Mouse (Mus musculus) E14TG2a.4 (cell line): ENCODE measurements around the gene Fras1.

Experiments used
- H3K27me3 ChIP-seq: 2 replicates; pipeline ENCODE4 v1.6.1; 2014; ENCODE audit warnings: low read length, control low read depth; ENCODE audit not compliant: insufficient read depth
- H3K36me3 ChIP-seq: 2 replicates; pipeline ENCODE4 v1.6.1; 2014; ENCODE audit warnings: low read length, control low read depth; ENCODE audit not compliant: insufficient read depth
- H3K4me1 ChIP-seq: replicated peaks from 2 replicates; pipeline ENCODE4 v1.6.1; 2014; ENCODE audit warnings: low read depth, low read length, control low read depth
- H3K4me3 ChIP-seq: replicated peaks from 2 replicates; pipeline ENCODE4 v1.5.1; 2014; ENCODE audit warnings: mild to moderate bottlenecking, low read length
- H3K9me3 ChIP-seq: 2 replicates; pipeline ENCODE4 v1.6.1; 2014; ENCODE audit warnings: low read length, control low read depth
- CTCF ChIP-seq: conservative IDR thresholded peaks from 2 replicates; pipeline ENCODE4 v1.5.1; 2014; ENCODE audit warnings: low read length
- NANOG ChIP-seq: IDR thresholded peaks from 2 replicates; pipeline ENCODE4 v1.6.1; 2014; ENCODE audit warnings: borderline replicate concordance, low read length, mixed read lengths
- POU5F1 ChIP-seq: IDR thresholded peaks from 2 replicates; pipeline ENCODE4 v1.6.1; 2014; ENCODE audit warnings: low read length, borderline replicate concordance

Gene Fras1

GRCm38 (mm10) chr5:96799165-96799564 lies 425.4 kb downstream of the Fras1 start:
- Histone ChIP-seq H3K4me3 (no peak overlapping the region), H3K36me3 (no peaks in the 10 kb centered on the region), H3K27me3 (peaks cover 15% of the 10 kb centered on the region), H3K4me1 (peaks cover 7% of the 10 kb centered on the region), H3K9me3 (no peaks in the 10 kb centered on the region)
- no peak for TF ChIP-seq NANOG
- no peak for TF ChIP-seq CTCF
- no peak for TF ChIP-seq POU5F1

- no peak for TF ChIP-seq POU5F1
- no peak for TF ChIP-seq CTCF
- no peak for TF ChIP-seq NANOG
- Histone ChIP-seq H3K27me3 (peaks cover 7% of the 10 kb centered on the region), H3K4me1 (peaks cover 7% of the 10 kb centered on the region), H3K4me3 (no peak overlapping the region), H3K9me3 (no peaks in the 10 kb centered on the region), H3K36me3 (no peaks in the 10 kb centered on the region)
These were observed 426.2 kb downstream of the Fras1 start for GRCm38 (mm10) chr5:96799969-96800368.

- no peak for TF ChIP-seq POU5F1
- no peak for TF ChIP-seq CTCF
- no peak for TF ChIP-seq NANOG
- H3K4me1 ChIP-seq = peaks cover 7% of the 10 kb centered on the region
- no peaks in the 10 kb centered on the region for H3K9me3 ChIP-seq
- H3K36me3 ChIP-seq = no peaks in the 10 kb centered on the region
- H3K27me3 ChIP-seq = no peaks in the 10 kb centered on the region
- no peak overlapping the region for H3K4me3 ChIP-seq
These were observed 428.4 kb downstream of the Fras1 start for GRCm38 (mm10) chr5:96802185-96802584.

DNA sequence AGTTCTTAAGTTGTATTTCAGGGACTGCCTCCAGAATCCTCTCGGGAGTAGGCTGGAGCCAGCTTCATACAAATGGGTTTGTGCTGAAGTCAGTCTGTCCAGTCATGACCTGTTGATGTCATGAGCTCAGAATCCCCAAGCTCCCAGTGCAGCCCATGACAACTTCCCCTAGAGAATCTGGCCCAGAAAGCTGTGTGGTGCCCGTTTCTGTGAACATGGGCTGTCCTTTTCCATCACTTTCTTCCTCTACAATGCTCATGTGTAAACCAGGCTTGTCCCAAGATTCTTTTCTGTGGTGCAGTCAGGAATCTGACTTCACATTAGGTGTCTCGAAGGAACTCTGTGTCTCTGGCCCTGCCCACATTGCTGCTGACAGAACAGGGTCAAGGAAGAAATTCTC lies 429.3 kb downstream of the Fras1 start:
- H3K4me1 ChIP-seq = peaks cover 7% of the 10 kb centered on the region
- H3K9me3 ChIP-seq = no peaks in the 10 kb centered on the region
- H3K36me3 ChIP-seq = no peaks in the 10 kb centered on the region
- TF ChIP-seq NANOG (no peak), CTCF (no peak), POU5F1 (no peak)
- no peak overlapping the region for H3K4me3 ChIP-seq
- no peaks in the 10 kb centered on the region for H3K27me3 ChIP-seq

DNA sequence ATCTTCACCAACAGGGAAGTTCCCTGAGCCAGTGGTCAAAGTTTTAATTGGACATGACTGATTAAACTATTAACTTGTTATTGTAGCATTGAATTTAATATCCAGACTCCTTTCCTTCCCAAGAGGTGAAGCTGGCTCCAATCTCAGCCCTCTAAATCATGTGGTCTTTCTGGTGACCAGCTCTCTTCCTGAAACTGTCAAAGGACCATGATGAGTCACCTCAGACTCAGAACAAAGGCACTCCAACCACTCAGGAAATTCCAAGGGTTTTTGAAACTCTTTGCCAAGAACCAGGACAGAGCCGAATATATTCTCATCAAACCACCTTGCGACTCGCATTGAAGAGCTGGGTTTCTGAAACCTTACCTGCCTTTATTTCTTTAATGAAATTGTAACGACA lies 430.5 kb downstream of the Fras1 start:
- no peak for TF ChIP-seq CTCF
- TF ChIP-seq NANOG = no peak
- TF ChIP-seq POU5F1 = no peak
- Histone ChIP-seq H3K4me1 (peaks cover 7% of the 10 kb centered on the region), H3K9me3 (no peaks in the 10 kb centered on the region), H3K27me3 (no peaks in the 10 kb centered on the region), H3K4me3 (no peak overlapping the region), H3K36me3 (no peaks in the 10 kb centered on the region)

DNA sequence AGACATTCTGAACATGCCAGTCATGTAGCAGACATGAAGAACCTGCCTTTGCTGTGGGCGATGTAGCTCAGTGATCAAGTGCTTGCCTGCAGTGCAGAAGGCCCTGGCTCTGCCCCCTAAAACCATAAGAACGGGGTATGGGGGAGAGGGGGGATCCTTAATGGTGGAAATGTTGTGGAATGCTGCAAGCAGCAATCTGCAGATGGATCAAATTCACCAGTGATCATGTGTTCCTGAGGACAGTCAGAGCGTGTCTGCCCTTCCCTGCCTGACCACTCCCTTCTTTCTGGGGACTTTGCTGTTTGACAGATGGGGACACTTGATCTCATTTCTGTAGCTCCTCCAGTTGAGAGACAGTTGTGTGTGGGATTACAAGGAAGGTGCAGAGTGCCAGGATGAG lies 431.1 kb downstream of the Fras1 start:
- TF ChIP-seq POU5F1 (no peak), CTCF (no peak), NANOG (no peak)
- no peak overlapping the region for H3K4me3 ChIP-seq
- no peaks in the 10 kb centered on the region for H3K9me3 ChIP-seq

GRCm38 (mm10) chr5:96810620-96811019 lies 436.9 kb downstream of the Fras1 start:
- H3K9me3 ChIP-seq = no peaks in the 10 kb centered on the region
- H3K4me1 ChIP-seq = peaks cover 4% of the 10 kb centered on the region; the same call in 1 of the 2 replicates
- no peaks in the 10 kb centered on the region for H3K27me3 ChIP-seq
- no peak overlapping the region for H3K4me3 ChIP-seq
- no peak for TF ChIP-seq CTCF
- no peak for TF ChIP-seq POU5F1
- no peak for TF ChIP-seq NANOG
- no peaks in the 10 kb centered on the region for H3K36me3 ChIP-seq

More for the DNA sequence above, 431.1 kb downstream of the Fras1 start:
- Histone ChIP-seq H3K4me1 (peaks cover 7% of the 10 kb centered on the region), H3K36me3 (no peaks in the 10 kb centered on the region), H3K27me3 (no peaks in the 10 kb centered on the region)

DNA sequence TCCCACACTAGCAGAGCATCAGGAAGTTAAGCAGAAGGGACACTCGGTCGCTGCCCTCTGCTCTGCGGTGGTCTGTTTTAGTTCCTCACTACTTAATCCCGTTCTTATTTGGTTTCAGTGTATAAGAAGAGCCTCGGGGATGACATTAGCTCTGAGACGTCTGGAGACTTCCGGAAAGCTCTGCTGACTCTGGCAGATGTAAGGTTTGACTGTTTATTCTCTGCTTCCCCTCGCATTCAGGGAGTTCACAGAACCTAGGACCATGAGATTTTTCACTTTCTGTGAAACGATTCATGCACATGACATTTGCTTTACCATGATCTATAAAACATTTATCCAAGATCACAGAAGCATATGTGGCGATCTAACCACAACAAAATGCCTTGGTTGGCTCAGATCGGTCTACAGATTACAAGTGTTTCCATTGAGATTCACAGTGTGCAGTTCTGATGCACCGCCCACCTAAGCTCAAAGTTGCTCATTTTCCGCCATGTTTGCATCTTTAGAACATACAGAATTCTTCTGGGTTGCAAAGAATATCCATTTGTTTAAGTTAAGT lies 451.1 kb downstream of the Fras1 start:
- Histone ChIP-seq H3K27me3 (no peaks in the 10 kb centered on the region), H3K4me3 (no peak overlapping the region), H3K36me3 (no peaks in the 10 kb centered on the region), H3K4me1 (no peaks in the 10 kb centered on the region), H3K9me3 (no peaks in the 10 kb centered on the region)
- TF ChIP-seq POU5F1 (no peak), CTCF (no peak), NANOG (no peak)

GRCm38 (mm10) chr5:96827176-96827575 lies 453.4 kb downstream of the Fras1 start:
- Histone ChIP-seq H3K4me1 (no peaks in the 10 kb centered on the region), H3K27me3 (no peaks in the 10 kb centered on the region), H3K9me3 (no peaks in the 10 kb centered on the region), H3K4me3 (no peak overlapping the region), H3K36me3 (no peaks in the 10 kb centered on the region)
- TF ChIP-seq POU5F1 (no peak), NANOG (no peak)
